Mouse (Mus musculus) brain, adult 2 months (tissue): ENCODE data around the gene Rtn4r.
A peak's percentile ranks its signal among the peaks of the same experiment; 100 is the strongest.

Experiments
- DNase-seq: peaks from one replicate; pipeline ENCODE4 v3.0.0; 2011; ENCODE audit warnings: low read depth, low spot score

The Rtn4r gene

DNA sequence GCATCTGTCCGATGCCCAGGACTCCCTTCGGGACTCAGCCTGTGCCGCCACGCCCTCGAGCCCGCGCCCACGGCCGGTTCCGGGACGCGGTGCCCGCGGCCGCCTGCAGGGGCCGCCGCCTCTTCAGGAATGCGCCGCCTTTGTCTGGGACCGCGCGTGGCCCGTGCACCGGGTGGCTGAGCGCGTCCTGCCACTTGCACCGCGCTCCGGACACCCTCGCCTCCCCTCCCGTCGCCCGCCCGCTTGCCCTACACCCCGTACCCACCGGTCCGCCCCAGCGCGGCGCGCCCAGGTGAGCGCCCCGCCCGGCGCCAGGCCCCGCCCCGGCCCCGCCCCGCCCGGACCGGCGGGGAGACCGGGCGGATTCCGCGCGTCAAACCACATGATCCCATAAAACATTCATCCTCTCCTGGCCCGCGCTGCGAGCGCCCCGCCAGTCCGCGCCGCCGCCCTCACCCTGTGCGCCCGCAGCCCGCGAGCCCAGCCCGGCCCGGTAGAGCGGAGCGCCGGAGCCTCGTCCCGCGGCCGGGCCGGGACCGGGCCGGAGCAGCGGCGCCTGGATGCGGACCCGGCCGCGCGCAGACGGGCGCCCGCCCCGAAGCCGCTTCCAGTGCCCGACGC is at the start of gene Rtn4r:
TSS of gene Rtn4r (plus strand) at position 402 of the 621 bp plus-strand sequence.
- DNase-seq, result peak; percentile 83

DNA sequence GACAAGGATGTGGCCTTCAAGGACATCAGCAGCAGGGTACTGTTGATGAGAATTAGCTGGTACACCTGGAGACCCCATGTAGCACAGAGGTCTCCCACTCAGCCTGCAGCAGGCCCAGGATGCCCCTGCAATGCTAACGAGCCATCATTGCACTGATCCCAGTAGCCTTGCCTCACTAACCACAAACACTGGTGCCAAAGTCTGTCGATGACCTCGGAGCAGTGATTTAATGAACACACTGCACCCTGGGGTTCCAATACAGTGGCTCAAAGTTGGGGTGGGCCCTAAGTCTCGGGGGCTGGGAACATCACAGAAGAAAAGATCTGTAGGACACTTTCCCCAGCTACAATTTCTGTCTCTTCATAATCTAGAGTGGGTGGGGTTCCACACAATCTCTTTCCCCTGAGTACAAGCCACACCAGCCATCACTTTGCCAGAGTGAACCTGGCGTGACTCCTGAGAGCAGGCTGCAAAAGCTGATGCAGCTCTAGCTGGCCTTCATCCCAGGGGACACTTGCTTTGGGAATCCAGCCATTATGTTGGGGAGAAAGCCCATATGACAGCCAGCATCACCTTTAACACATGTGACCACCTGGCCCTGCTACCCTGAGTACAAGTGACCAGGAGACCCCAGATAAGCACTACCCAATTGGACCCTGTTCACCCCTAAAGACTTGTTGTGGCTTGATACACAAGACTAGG is 49.0 kb upstream of the Rtn4r start:
- DNase-seq, result no peak

DNA sequence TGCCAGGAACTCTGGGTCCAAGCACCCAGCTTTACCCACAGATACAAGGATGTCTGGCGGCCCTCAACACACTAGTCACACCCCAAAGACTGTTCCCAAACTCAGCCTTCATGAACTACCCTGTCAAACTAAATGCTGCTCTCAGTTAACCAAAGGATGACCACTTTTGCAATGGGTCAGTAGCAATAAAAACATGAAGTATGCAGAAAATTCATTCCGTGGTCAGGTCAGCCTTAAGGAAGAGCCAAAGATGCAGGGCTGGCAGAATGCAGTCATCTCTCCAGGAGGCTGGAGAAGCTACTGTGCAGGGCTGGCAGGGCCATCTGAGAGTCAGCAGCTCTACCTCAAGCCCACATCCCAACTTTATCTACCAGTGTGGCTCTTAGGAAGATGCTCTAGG is 48.1 kb upstream of the Rtn4r start:
- no peak for DNase-seq

DNA sequence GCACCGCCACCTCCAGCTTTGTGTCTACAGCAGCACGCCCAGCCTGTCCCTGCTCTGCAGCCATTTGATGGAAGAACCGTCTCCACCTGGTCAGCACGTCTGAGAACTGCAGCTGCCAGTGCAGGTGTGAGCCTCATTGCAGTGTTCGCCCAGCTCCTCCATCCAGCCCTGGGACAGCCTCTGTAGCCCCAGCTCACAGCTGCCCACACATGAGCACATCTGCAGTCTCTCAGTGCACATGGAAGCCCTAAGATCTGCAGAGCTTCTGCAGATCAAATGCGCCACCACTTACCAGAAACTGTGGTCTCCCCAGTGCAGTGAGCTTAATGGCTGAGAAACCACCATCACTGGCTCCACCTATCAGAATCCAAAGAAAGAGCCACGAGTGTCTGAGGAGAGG is 47.3 kb upstream of the Rtn4r start:
- DNase-seq, result no peak

DNA sequence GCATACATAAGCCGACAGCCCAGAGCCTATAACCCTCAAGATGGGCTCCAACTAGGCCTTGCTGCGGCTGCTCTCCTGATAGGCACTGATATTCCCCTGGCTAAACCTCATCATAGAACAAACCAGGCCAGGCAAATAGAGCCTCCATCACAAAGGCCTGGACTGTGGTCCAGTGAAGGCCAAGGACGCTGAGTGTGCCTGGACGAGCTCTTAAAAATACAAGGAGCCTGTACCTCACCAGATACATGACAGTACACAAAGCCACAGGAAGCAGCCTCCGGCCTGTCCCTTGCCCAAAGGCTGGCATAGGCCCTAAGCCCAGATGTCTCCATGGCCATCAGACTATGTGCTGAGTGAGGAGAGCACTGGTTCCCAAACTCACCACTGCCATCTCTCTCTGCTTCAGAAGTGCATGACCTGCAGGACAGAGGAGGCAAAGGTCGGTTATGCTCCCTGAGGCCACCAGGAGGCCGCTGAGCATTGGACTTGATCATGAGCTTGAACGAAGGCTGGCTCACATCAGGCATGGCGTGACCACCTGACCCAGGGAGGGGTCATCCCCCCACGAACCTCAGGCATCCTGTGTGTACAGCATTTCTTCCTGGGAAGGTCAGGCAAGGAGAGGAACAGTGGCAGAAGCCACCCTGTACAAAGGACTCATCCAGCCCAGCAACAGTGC is 46.2 kb upstream of the Rtn4r start:
- no peak for DNase-seq

DNA sequence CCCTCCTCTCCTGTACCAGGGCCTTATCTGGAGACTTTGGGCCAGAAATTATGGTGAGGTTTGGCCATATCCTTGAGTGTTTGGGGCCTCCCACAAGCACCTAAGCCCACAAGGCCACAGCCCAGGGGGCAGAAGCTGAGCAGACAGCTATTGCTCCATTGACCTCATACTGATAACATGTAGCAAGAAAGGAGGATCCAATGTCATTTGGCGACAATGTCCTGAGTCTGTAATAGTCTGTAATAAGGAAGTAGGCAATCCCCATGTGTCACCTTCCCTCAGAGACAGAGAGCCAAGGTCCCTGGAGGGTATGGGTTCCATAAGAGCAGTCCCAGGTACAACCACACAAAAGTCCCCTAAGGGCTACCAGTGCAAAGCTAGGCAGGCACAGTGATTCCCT is 45.2 kb upstream of the Rtn4r start:
- no peak for DNase-seq

DNA sequence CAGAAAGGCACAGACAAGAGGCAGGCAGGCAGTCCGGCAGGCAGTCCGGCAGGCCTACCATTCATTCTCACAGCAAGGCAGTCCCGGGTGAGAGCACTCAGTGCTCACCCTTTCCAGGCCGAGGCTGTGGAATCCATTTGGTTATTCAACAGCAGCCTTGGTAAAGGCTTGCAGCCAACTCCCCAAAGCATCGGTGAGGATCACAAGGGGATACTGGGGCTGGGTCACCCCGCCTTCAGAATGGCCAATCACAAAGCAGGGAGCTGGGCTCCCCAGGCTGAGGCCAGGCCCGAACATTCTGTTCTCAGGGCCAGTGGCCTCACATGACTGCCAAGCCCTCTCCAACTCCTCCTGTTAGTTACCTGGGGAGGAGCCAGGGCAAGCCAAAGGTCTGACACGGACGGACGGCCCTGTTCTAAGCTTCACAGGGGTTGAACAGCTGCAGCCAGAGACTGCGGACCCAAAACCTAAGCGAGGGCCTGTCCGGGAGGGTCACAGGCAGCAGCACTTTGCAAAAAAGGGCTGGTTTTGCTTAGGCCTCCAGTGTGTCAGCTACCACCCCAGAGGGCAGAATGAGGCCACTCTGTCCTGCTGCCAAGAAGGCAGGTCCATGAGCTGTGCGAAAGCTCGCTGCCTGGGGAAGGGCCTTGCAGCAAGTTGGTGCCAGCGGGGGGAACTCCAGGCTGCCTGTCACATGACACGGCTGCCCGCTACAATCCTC is 44.1 kb upstream of the Rtn4r start:
- peak; percentile 42 for DNase-seq

DNA sequence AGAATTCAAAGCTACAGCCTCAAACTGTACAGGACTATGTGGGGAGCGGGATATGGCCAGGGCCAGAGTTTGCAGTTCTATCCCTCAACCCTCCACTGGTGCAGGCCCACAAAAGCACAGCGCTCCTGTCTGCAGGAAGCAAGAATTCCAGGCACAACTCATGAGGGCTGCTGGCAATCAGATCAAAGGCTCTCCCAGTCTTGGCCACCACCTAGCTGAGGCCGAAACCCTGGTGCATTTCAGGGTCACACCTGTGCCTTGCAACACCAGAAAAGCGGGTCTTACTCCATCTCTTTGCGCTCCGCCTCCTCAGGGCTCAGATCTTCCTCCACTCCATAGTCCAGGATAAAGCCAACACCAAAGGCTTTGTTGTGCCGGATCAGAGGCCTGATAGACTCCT is 43.2 kb upstream of the Rtn4r start:
- no peak for DNase-seq

DNA sequence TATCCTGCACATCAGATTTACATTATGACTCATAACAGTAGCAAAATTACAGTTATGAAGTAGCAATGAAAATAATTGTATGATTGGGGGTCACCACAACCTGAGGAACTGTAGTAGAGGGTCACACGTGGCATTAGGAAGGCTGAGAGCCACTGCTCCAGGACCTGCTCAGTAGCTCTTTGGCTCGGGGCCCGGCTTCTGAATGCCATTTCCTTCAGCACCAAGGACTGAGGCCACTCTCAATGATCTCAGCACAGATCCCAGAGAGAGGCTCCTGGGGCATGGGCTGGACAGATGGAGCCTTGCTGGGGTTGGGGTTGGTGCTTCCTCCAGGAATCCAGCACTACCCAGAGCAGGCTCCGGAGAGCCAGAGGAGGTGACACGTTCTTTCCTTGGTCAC is 40.3 kb upstream of the Rtn4r start:
- no peak for DNase-seq

DNA sequence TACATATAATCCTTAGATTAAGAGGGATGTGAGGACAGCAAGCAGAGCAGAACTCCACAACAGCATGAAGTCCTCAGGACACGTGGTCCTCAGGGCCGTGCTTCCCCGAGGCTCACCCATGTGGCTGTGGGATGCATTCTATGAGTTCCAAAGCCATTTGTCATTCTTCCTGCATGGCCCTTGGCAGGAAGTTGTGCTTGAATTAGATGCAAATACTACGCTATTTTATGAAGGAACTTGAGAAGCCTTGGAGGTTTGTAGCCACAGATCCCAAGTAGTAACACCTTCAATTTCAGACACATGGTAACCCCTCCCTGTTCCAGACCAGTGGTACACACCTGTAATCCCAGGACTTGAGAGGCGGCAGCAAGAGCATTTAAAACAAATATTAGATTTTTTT is 31.1 kb upstream of the Rtn4r start:
- no peak for DNase-seq

DNA sequence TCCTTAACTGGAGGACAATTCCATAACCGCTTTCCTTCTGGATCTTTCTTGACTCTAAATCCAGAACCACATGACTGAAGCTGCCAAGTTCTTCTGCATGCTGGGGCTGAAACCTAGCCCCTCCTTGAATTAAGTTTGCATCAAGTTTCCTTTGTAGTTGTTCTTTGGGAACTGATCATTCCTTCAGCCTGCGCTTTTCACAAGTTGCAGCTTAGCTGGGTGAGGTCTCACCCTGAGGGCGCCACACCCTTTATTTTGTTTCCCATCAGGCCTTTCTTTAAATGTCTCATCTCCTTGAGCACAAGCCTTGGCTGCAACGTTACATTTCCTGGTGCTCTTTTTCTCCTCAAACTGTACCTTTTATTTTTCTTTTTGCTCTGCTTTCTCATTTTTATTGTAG is 24.6 kb upstream of the Rtn4r start:
- no peak for DNase-seq

DNA sequence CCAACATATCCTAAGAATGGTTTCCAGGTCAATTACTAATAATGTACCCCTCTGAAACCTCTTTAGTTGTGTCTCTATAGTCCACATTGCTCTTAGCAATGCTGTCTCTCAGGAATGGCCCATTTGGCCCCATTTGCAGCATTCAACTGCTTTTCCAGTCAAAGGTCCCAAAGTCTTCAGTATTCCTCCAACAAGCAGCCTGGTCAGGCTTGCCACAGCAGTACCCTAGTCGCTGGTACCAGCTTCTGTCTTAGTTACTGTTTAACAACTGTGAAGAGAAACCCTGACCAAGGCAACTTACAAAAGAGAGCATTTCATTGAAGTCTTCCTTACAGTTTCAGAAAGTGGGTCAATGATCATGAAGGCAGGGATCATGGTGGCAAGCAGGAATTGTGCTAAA is 24.1 kb upstream of the Rtn4r start:
- no peak for DNase-seq

DNA sequence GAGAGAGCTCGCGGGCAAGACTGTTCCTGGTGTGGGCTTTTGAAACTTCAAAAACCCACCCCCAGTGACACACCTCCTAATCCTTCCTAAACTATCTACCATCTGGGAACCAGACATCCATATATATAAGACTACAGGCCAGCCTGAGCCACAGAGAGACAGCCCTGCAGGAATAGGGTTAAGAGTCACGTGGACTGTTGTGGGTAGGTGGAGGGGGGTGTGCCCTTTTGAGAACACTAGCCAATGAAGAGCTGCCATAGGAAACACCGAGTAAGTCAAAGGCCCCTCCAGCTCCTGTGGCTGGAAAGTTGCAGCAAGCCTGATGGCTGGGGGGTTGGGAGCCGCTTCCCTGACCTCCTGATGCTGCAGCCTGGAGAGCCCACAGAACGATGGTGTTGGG is 23.6 kb upstream of the Rtn4r start:
- no peak for DNase-seq

DNA sequence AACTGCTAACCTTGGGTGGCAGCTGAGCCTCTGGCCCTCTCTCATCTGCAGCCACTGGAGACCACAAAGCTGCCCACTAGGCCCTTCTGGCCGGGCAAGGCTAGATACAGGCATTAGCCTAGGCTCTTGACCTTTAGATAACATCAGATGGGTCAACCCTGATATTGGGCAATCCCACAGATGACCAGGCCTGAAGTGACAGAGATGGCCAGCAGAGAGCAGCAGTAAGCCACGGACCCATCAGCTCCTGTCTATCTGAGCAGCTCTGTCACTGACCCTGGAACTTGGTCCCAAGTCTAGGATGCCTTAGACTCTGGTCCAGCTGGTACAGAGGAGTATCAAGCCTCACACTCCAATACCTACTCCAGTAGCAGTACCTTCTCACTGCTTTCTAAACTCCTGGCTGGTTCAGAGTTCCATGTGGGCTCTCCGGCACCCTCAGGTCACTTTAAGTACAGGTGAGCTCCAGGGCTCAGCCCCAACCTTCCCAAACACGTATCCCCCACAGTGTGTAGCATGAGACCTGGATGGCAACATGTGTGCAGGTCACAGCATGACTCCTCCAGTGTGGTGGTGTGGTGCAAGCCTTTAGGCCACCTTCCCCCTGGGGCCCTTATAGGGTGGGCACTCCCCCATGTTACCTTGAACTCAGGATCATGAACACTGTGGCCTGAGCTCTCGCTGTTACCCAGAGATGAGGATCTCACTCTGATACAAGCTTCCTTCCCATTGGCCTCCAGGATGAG is 19.0 kb upstream of the Rtn4r start:
- DNase-seq, result peak; percentile 83

DNA sequence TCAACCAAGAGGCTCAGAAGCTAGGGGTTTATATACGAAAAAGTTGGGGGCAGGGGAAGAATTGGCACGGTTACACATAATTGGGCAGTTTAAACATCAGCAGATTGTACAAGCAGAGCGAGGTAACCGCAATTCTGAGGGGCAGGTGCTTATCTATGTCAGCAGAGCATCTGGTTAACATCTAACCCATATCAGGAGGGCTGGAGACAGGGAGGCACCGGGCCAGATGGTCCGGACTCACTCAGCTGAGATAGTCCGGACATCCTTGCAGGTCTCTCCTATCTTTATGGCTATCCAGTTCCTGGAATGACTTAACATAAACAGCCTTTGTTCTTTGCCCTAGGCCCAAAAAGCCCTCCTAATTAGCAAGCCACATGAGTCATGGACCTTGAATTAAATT is 16.4 kb upstream of the Rtn4r start:
- no peak for DNase-seq

DNA sequence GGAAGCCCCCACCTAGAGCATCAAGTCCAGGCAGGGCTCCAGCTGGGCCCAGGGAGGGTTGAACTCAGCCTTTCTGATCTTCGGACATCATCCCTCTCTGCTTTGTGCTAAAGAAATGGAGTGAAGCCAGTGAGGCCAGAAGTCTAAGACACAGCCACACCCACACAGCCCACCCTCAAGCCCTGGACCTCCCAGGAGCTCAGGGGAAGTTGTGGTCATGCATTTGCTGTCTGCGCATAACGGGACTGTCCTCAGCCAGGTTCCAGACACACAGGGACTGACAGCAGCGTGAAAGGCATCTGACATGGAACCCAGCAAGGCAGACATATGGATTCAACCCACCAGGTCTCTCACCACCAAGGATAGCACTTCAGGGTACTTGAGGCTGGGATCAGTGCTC is 11.0 kb upstream of the Rtn4r start:
- no peak for DNase-seq

DNA sequence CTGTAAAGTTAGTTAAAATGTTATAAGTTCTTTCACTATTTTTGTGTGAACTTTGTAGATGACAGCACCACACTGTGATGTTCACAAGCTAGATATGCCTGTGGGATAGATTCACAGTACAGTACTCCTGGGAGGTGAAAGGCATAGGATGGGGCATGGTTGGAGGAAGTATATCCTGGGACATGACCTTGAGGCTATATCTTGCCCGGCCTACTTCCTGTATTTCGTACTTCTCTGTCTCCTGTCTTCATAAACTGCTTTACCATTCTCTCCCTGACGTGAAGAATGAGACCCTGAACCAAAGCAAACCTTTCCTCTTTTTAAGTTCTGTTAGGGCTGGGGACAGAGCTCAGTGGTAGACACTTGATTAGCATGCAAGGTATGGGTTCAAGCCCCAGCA is 9.2 kb upstream of the Rtn4r start:
- no peak for DNase-seq

DNA sequence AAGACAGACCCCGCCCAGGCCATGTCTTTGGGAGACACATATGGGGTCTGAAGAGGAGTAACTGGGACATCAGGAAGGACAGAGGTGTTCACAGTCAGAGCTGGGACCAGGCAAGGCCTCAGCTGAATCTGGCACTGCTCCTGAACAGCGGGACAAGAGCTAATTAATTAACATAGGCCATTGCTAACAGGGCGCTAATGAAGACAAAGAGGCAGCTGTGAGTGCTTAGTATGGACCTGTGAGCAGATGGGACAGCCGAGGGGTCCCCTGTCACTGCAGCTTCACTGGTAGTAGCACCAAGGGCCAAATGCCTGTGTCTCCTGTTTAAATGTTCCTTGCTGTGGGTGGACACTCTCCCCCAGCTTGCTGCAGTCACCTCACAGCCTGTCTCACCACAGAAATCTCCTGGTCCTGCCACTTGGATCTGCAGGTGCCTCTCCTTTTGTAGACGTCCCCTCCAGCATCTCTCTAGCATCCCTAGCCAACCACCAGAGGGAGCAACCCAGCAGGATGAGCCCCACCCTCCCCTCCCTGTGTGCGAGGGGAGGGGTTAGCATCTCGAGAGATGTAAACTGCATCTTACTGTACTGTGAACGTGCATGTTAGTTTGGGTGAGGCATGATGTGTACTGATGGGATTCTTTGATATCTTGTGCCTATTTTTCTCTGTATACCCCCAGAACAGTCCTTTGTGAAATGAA is 8.3 kb upstream of the Rtn4r start:
- peak; percentile 92 for DNase-seq

DNA sequence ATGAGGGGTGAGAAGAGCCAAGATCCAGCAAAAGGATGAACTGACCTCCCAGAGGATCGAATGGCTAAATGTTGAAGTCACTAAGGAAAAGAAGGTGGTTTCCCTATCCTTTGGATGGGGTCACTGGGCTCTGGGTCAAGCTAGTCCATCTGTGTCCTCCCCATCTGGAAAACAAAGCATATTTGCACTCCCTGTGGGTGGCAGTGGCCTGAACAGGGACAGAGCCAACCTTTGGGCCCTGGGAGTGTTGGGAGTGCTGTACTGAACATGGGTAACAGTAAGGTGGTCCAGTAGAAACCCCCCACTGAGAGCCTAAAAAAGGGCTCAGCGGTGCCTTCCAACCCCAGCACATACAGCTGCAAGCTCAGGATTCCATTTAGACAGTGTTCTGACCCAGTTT is 4.7 kb upstream of the Rtn4r start:
- DNase-seq, result no peak

DNA sequence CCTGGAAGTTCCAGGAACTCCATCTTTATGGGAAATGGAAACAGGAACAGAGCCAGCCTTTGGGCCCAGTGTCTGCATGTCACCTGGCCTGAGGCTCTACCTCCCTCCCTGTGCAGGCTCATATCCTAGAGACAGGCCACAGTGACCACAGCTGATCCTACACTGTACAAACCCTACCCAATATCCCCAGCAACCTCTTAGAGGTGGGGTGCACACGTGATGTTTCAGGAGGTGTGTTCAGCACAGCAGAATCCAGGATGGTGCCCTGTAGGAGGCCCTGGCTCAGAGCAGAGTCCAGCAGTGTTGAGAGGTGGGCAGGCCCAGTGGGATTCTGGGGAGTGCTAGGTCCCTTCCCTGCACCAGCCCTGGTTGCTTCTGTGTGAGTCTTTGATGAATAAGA is 4.0 kb upstream of the Rtn4r start:
- DNase-seq, result no peak

DNA sequence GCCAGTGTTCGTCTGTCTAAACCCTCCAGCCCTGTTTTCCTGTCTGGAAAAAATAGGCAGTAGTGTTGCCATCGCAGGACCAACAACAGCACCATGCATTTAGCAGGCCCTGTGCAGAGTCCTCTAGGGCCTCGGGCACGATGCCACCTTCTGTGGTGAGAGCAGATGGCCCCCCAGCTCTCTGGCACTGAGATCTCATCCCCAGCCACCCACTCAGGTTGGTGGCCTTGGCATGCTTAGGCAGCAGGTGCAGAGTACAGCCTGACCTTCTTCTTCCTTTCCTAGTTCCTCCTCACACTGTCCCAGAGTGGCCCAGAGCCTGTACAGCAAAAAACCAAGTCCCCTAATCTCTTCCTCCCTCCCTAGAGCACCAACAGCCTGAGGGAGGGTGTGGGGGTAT is 3.4 kb upstream of the Rtn4r start:
- DNase-seq, result peak; percentile 97
